Mouse (Mus musculus) WW6 (cell line): ENCODE results near the gene Cat.
A peak's percentile ranks its signal among the peaks of the same experiment; 100 is the strongest.

Source experiments
- DNase-seq: peaks from one replicate; pipeline ENCODE4 v3.0.0-alpha.2; 2013; ENCODE audit warnings: low read depth, low spot score

The Cat gene

GRCm38 (mm10) chr2:103484617-103485401 is at the start of gene Cat:
Cat (minus strand) TSS chr2:103485160.
- peak; percentile 72 for DNase-seq

- no peak for DNase-seq
Measured at GRCm38 (mm10) chr2:103525596-103525995, 40.6 kb upstream of the Cat start.

GRCm38 (mm10) chr2:103516472-103516871 is 31.5 kb upstream of the Cat start:
- no peak for DNase-seq

DNA sequence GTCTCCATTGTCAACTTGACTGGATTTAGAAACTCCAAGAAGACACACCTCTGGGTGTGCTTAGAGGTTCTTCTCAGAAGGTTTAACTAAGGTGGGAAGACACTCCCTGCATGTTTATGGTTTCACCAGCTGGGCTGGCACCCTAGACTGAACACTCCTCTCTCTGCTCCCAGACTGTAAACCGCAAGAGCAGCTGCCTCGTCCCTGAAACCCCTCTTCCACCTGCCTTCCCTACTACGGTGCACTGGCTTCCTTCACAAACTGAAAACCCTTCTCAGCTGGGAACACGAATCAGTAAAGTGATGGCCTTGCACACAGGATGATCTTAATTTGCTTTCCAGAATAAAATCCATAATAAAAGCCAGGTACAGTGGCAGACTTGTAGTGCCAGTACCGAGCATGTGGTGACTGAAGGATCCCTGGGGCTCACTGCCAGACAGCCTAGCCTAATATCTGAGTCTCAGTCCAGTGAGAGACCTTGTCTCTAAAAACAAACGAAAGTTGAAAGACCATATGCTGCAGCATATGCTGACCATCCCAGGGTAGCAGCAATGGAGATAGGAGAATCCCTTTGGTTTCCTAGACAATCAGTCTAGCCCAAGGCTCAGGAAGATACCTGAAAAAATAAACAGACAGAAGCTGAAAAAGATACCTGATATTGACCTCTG is 30.7 kb upstream of the Cat start:
- DNase-seq: no peak

DNA sequence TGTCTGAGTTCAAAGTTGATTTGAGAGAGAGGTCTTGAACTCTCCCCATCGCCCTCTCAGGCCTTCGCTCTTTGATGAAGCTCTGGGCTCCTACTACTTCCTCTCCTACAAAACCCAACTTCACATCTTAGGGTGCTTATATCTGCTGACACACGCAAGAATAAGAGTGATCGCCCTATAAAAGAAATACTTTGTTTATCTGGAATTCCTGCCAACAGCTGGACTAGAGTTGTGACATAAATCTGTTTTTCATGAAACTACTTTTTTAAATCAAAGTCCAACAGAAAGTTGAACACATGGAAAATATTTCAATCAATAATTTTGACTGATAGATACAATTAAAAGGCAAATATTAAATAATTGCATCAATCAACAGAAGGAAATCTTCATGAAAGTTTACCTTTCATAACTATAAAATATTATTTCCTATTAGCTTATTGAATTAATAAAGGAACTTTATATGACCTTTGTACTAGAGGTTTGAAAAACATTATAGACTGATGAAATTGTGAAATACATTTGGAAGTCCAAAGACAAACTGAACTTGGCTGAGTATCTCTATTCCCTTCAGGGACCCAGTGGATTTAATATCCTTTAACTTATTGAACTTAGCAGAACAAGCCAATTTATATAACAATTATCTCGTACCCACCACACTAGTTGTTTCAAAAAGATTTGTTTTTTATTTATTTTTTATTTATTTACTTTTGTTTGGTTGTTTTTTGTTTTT is 27.3 kb upstream of the Cat start:
- no peak for DNase-seq

DNA sequence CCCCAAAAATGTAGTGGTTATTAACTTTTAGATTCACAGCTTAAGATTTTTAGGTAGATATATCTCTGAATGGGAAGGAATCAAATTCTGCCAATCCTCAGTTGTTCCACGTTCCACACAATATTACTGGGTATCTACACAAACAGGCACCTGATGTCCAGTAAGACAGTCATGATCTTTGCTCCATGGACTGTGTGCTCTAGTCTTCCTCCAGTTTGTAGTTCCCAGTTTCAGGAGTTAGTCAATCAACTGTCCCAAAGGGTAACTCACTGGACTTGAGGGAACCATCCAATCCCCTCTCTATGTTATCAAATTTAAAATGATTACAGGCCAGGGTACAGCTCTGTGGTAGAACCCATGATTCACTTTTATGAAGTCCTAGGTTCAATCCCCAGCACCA is 26.7 kb upstream of the Cat start:
- DNase-seq: no peak

- DNase-seq: no peak
Measured at GRCm38 (mm10) chr2:103511042-103511441, 26.1 kb upstream of the Cat start.

DNA sequence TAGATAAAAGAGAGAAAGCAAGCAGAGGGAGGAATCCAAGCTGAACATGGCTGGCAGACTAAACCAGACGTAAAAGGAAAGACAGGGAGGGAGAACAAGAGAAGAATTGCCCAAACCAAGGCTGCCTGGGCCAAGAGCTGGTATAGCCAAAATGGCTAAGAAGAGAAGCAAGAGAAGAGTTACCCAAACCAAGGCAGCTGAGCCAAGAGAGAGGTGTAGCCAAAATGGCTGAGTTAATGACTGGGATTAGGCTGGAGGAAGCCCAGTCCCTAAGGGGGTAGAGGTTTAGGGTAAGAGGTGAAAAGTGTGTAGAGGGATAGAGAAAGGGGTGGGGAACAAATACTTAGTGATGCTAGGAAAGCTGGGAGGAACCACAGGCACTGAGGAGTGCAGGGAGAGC is 22.7 kb upstream of the Cat start:
- no peak for DNase-seq

DNA sequence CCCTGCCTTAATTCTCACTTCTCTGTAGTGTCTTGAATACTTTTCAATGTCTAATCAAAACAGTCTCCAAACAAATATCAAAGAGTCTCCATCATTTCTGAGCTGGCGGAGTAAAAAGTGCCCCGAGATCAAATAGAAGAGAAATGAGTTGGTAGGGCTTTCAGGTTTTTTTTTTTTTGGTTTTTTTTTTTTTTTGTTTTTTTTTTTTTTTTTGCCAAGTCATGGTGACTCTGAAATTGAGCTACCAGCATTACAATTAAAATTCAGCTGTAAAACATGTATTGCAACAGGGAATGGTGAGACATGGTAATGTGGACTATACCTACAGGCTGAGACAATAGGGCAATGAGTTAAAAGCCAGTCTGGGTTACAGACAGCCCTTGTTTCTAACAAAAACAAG is 21.0 kb upstream of the Cat start:
- DNase-seq: no peak

DNA sequence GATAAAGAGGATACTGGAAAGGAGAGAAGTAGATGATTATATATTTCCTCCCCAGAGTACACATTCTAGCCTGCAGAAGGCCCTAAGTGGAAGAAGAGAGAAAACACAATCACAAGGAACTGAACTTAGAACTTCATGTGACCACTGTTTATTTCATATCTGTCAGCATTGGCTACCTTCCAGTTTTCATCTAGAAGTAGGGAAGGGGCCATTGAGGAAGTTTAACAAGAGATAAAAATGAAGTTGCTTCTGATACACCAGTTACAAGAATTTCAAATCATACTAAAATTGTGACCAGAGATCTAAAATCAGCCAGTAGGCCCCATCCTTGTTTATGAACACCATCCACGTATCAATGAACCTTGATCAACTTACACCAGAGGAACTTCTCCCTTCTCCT is 19.5 kb upstream of the Cat start:
- DNase-seq: no peak

DNA sequence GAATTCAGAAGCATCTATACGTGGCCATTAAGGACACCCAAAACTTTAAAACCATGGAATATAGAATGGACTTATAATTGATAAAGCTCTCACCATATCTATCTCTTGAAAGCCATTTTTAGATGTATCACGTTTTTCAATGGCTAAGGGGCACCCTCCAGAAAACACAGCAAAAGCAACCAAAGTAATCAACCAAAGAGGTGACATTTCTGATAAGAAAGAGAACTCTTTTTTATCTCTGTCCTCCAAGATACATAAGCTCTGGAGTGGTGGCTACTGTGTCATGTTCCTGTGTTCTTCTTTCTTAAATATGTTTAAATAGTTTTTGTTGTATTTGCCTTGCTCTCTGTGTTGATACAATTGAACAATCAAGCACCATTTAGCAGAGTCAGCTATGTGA is 15.8 kb upstream of the Cat start:
- no peak for DNase-seq

GRCm38 (mm10) chr2:103495633-103496418 is 10.9 kb upstream of the Cat start:
- DNase-seq: no peak

- no peak for DNase-seq
Measured at GRCm38 (mm10) chr2:103493827-103494226, 8.9 kb upstream of the Cat start.

DNA sequence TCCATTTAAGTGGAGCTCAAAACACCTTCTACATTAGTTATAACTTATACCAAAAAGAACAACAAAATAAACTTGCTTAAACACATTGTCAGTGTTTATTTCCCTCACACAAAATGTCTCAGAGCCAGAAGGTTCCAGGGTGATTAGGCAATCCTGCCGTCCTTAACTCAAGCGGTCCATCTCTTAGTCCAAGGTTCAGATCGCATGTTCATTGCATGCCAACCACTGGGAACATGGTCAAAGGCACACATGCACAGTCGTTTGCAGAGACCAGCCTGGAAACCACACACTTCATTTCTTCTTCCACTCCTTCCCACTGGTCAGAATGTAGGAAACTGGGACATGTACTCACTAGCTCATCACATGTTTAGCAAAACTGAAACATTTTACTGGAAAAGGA is 7.6 kb upstream of the Cat start:
- no peak for DNase-seq

DNA sequence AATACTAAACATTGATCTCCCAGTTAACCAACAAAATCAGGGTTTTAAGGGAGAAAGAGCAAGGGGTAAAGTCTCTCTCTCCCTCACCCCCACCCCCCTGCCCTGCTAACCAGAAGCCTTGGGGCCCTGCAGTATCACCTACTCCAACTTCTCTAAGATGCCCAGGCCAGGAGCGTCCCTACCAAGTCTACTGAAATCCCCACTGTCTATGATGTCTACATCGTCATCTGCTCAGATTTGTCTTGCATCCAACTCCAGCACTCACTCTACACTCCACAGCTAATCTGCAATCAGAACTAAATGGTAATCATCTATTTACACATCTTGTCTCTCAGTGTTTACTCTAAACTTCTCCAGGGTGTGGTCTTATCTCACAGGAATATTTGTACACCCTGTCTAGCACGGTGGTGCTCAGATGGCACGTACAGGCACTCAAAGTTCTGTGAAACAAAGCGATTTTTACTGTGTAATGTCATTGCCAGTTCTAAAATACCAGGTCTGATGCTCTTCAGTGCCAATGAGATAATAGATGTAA is 907 bp downstream of the Cat start:
- no peak for DNase-seq

GRCm38 (mm10) chr2:103483289-103483985 is 1.5 kb downstream of the Cat start:
- no peak for DNase-seq

GRCm38 (mm10) chr2:103481314-103482231 is 3.4 kb downstream of the Cat start:
- DNase-seq: no peak

- DNase-seq: no peak
Measured at GRCm38 (mm10) chr2:103480871-103481270, 4.1 kb downstream of the Cat start.

DNA sequence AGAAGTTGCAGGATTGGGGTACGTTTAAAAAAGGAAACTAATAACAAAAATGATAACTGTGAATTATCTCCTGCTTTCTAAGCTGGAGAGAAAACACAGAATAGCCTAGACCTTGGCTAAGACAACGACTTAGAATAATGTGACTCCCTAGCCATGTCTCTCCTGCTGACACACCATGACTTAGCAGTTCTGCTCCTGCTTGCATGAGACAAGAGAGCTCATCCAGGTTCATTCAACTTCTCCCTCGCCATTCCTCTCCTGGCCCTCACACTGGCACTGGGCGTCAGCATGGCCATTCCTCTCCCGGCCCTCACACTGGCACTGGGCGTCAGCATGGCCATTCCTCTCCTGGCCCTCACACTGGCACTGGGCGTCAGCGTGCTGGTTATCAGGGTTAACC is 4.7 kb downstream of the Cat start:
- peak; percentile 16 for DNase-seq

- DNase-seq: no peak
Measured at GRCm38 (mm10) chr2:103478326-103478725, 6.6 kb downstream of the Cat start.
